Mouse (Mus musculus) ES-E14 (cell line): Measurements from ENCODE around the gene Fabp3. TPM values are rescaled to one million over a fixed set of nuclear protein-coding genes. Genes with fewer than 3 reads are reported as not detected.
A peak's percentile ranks its signal among the peaks of the same experiment; 100 is the strongest.

Experiments used
- DNase-seq: peaks from one replicate; pipeline ENCODE4 v3.0.0-alpha.2; 2013; ENCODE audit warnings: low read depth, low spot score
- H3K27ac ChIP-seq: 2 replicates; pipeline ENCODE4 v1.5.1; 2012; ENCODE audit warnings: low read depth, mild to moderate bottlenecking, low read length, moderate library complexity, mixed read lengths; ENCODE audit not compliant: poor library complexity, insufficient read depth, severe bottlenecking
- H3K36me3 ChIP-seq: 2 replicates; pipeline ENCODE4 v1.6.1; 2012; ENCODE audit warnings: mild to moderate bottlenecking, low read length, moderate library complexity, mixed read lengths; ENCODE audit not compliant: control insufficient read depth, poor library complexity, insufficient read depth, severe bottlenecking
- H3K4me1 ChIP-seq, 2 experiments: fragments of 150-350 bp in 1 of 2; sonication (generic) in 1 of 2; 2 replicates each; pipeline ENCODE4 v1.6.1; 2012; ENCODE audit warnings: low read length in 2 of 2, mild to moderate bottlenecking in 1 of 2, mixed read lengths in 1 of 2; ENCODE audit not compliant: control insufficient read depth in 2 of 2, insufficient read depth in 2 of 2, poor library complexity in 1 of 2
- H3K4me3 ChIP-seq, 2 experiments: fragments of 150-350 bp in 1 of 2; sonication (generic) in 1 of 2; 2 replicates each; pipeline ENCODE4 v1.5.1; 2012; ENCODE audit warnings: low read length in 2 of 2, low read depth in 1 of 2, mild to moderate bottlenecking in 1 of 2, mixed read lengths in 1 of 2; ENCODE audit not compliant: insufficient read depth in 1 of 2, poor library complexity in 1 of 2, severe bottlenecking in 1 of 2
- H3K9ac ChIP-seq: 2 replicates; pipeline ENCODE4 v1.6.1; 2012; ENCODE audit warnings: low read depth, mild to moderate bottlenecking, low read length, mixed read lengths; ENCODE audit not compliant: poor library complexity, insufficient read depth, severe bottlenecking
- H3K9me3 ChIP-seq: fragments of 150-350 bp; sonication (generic); 2 replicates; pipeline ENCODE4 v1.6.1; 2012; ENCODE audit warnings: low read depth, mild to moderate bottlenecking, low read length; ENCODE audit not compliant: control insufficient read depth, insufficient read depth
- CHD2 ChIP-seq: IDR thresholded peaks from 2 replicates; pipeline ENCODE4 v1.6.1; 2014; ENCODE audit warnings: mild to moderate bottlenecking, low read depth, low read length, inconsistent platforms
- HCFC1 ChIP-seq: IDR thresholded peaks from 2 replicates; pipeline ENCODE4 v1.6.1; 2012; ENCODE audit warnings: low read length, inconsistent platforms, borderline replicate concordance; ENCODE audit not compliant: insufficient read depth
- MAFK ChIP-seq: IDR thresholded peaks from 2 replicates; pipeline ENCODE4 v1.6.1; 2014; ENCODE audit warnings: mild to moderate bottlenecking, low read depth, low read length, inconsistent platforms; ENCODE audit not compliant: insufficient read depth
- ZC3H11A ChIP-seq: IDR thresholded peaks from 2 replicates; pipeline ENCODE4 v1.6.1; 2012; ENCODE audit warnings: low read depth, mild to moderate bottlenecking, inconsistent platforms, low read length, borderline replicate concordance
- ZNF384 ChIP-seq: IDR thresholded peaks from 2 replicates; pipeline ENCODE4 v1.6.1; 2012; ENCODE audit warnings: low read depth, low read length, inconsistent platforms
- in situ Hi-C, 2 experiments: fragments of 600-800 bp; cut with MboI; formaldehyde crosslinking; loops; one replicate each; pipeline ENCODE4 v1.15.1; 2025; ENCODE audit warnings: low sequenced_read_pairs in 2 of 2, inconsistent platforms in 1 of 2; ENCODE audit not compliant: unreplicated experiment in 2 of 2
- total RNA-seq: library from RNA; depleted of rRNA; stranded (reverse); fragments of 300-350 nt; gene quantifications from 2 replicates; pipeline ENCODE4 v1.2.3, GENCODE M21; 2012; rRNA removed

Fabp3 gene
- 97.5 and 145 TPM in 2 replicates for total RNA-seq

- Histone ChIP-seq H3K27ac (peak within 1 kb of the TSS; percentile 54), H3K9me3 (no peaks in the 10 kb centered on the region), H3K36me3 (peaks cover 25% of the 10 kb centered on the region), H3K9ac (peak within 1 kb of the TSS; percentile 77), H3K4me3 (peak within 1 kb of the TSS; percentile 81 to 86), H3K4me1 (peaks cover 9 to 31% of the 10 kb centered on the region in 2 experiments)
- DNase-seq = peak; percentile 56
- in situ Hi-C loops = no loop called here
- TF ChIP-seq CHD2 (0 out of 2 replicates have a peak, but pooled peaks have one; percentile 22), HCFC1 (peak; percentile 35; the same call in 1 of the 2 replicates), MAFK (no peak)
Observed at GRCm38 (mm10) chr4:130308231-130309081, at the start of gene Fabp3, which contains the start of gene Gm10570. Gene Fabp3, plus strand, starts transcription at chr4:130308595. Gene Gm10570, minus strand, starts transcription at chr4:130308674.

GRCm38 (mm10) chr4:130260406-130260805 lies 48.0 kb upstream of the Fabp3 start:
- peaks cover 0 to 10% of the 10 kb centered on the region in 2 experiments; a peak in 2 of 4 replicates for H3K4me1 ChIP-seq
- no peak overlapping the region for H3K4me3 ChIP-seq
- in situ Hi-C loops = no loop called here
- H3K27ac ChIP-seq = no peak overlapping the region
- H3K36me3 ChIP-seq = peaks cover 4% of the 10 kb centered on the region; the same call in 1 of the 2 replicates
- no peak overlapping the region for H3K9ac ChIP-seq
- DNase-seq = no peak
- H3K9me3 ChIP-seq = no peaks in the 10 kb centered on the region
- TF ChIP-seq CHD2 (no peak), ZNF384 (no peak), MAFK (no peak), HCFC1 (no peak), ZC3H11A (no peak)

- DNase-seq = no peak
- H3K4me3 ChIP-seq = no peak overlapping the region; a peak in 1 of 4 replicates
- H3K36me3 ChIP-seq = no peaks in the 10 kb centered on the region; the same call in 1 of the 2 replicates
- H3K9me3 ChIP-seq = no peaks in the 10 kb centered on the region
- 0 out of 2 replicates have a peak overlapping the region, but pooled peaks have one; percentile 10 for H3K9ac ChIP-seq
- no peak overlapping the region for H3K27ac ChIP-seq
- in situ Hi-C loops = no loop called here
- TF ChIP-seq HCFC1 (no peak), ZC3H11A (no peak), MAFK (no peak), CHD2 (no peak), ZNF384 (no peak)
- peaks cover 3 to 26% of the 10 kb centered on the region in 2 experiments; a peak in 2 of 4 replicates for H3K4me1 ChIP-seq
Observed at GRCm38 (mm10) chr4:130264131-130264530, 44.3 kb upstream of the Fabp3 start.

GRCm38 (mm10) chr4:130264698-130265349 lies 43.6 kb upstream of the Fabp3 start:
- DNase-seq = peak; percentile 73
- Histone ChIP-seq H3K9ac (no peak overlapping the region), H3K4me1 (peaks cover 3 to 26% of the 10 kb centered on the region in 2 experiments; a peak in 2 of 4 replicates), H3K9me3 (no peaks in the 10 kb centered on the region), H3K4me3 (peak overlapping the region in 1 of 2 experiments; percentile 53; a peak in 2 of 4 replicates), H3K27ac (no peak overlapping the region), H3K36me3 (no peaks in the 10 kb centered on the region)
- in situ Hi-C loops = no loop called here
- TF ChIP-seq MAFK (no peak), ZNF384 (no peak), CHD2 (no peak), HCFC1 (no peak), ZC3H11A (no peak)
